Mouse (Mus musculus) heart, postnatal 0 days (tissue): ENCODE measurements at regions not wholly inside any gene's neighbourhood (a gene's known extent, or its start where the extent isn't known, plus 50 kb on each side); places are given as distances from the start of the nearest gene placed in this dataset.

Experiments
- CTCF ChIP-seq: IDR thresholded peaks from 2 replicates; pipeline ENCODE4 v1.5.1; 2016; ENCODE audit warnings: antibody characterized with exemption, control low read depth, low read depth
- EP300 ChIP-seq: IDR thresholded peaks from 2 replicates; pipeline ENCODE4 v1.6.1; 2016; ENCODE audit warnings: antibody characterized with exemption, low read depth

- TF ChIP-seq EP300, result no peak
- TF ChIP-seq CTCF, result no peak
Observed at GRCm38 (mm10) chr6:37642066-37642465, 112.1 kb downstream of the Akr1d1 start.
